Mouse (Mus musculus) testis, adult 2 months (tissue): ENCODE data around the gene Cadm3. TPM values are rescaled to one million over a fixed set of nuclear protein-coding genes. Genes with fewer than 3 reads are reported as not detected.

Experiments
- H3K27ac ChIP-seq: fragments of 200-500 bp; 2 replicates; pipeline ENCODE4 v1.5.1; 2012; ENCODE audit warnings: low read depth, low read length; ENCODE audit not compliant: control insufficient read depth, insufficient read depth
- H3K27me3 ChIP-seq: fragments of 200-500 bp; 2 replicates; pipeline ENCODE4 v1.6.1; 2012; ENCODE audit warnings: mild to moderate bottlenecking, low read length, moderate library complexity; ENCODE audit not compliant: control insufficient read depth, insufficient read depth
- H3K36me3 ChIP-seq: fragments of 200-500 bp; 2 replicates; pipeline ENCODE4 v1.6.1; 2012; ENCODE audit warnings: mild to moderate bottlenecking, low read length; ENCODE audit not compliant: control insufficient read depth, insufficient read depth
- H3K4me1 ChIP-seq: fragments of 200-500 bp; 2 replicates; pipeline ENCODE4 v1.6.1; 2012; ENCODE audit warnings: low read length; ENCODE audit not compliant: control insufficient read depth, insufficient read depth
- H3K4me3 ChIP-seq: fragments of 200-500 bp; 2 replicates; pipeline ENCODE4 v1.5.1; 2012; ENCODE audit warnings: low read depth, mild to moderate bottlenecking, low read length, moderate library complexity, mixed read lengths; ENCODE audit not compliant: control insufficient read depth
- CTCF ChIP-seq: fragments of 200-500 bp; IDR thresholded peaks from 2 replicates; pipeline ENCODE4 v1.5.1; 2012; ENCODE audit warnings: low read depth, mild to moderate bottlenecking, inconsistent platforms, low read length, moderate library complexity; ENCODE audit not compliant: control insufficient read depth, insufficient read depth, insufficient replicate concordance
- POLR2A ChIP-seq: fragments of 200-500 bp; IDR thresholded peaks from 2 replicates; pipeline ENCODE4 v1.6.1; 2012; ENCODE audit warnings: low read depth, mild to moderate bottlenecking, inconsistent platforms, low read length, moderate library complexity; ENCODE audit not compliant: control insufficient read depth
- polyA plus RNA-seq: library from polyadenylated mRNA; depleted of rRNA; stranded (reverse); fragments of >200 nt; gene quantifications from 2 replicates; pipeline ENCODE4 v1.2.3, GENCODE M21; 2012

The Cadm3 gene
- polyA plus RNA-seq, 1 experiment, result 0.11 TPM

GRCm38 (mm10) chr1:173355107-173355846 lies 12.2 kb downstream of the Cadm3 start:
- H3K36me3 ChIP-seq, result no peaks in the 10 kb centered on the region

DNA sequence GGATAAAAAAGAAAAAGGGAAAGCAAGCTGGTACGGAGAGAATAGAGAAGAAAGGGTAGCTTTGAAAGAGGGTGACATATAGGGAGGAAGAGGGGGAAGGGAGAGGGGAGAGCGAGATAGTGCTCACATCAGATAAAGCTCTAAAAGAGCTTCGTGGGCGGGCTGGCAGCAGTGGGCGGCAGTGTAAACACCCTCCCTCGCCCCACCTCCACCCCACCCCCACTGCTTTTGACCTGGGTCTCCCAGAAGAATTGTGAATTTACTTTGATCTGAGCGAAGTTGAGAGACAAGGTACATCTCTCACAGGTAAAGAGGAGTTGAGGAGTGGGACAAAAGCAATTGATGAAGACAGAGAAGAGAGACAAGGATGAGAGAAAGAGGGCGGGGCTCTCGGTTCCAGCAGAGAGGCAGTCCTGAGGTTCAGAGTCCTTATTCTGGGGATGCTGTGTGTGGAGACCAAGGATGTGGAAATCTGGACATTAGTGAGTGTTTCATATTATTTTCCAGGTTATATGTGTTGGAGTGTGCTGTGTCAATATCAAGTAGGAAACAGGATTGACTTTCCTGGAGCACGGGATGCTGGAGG lies 17.0 kb downstream of the Cadm3 start, which contains the start of gene Aim2:
Gene Aim2, plus strand, starts transcription at position 508 of the 586 bp plus-strand sequence.
- H3K36me3 ChIP-seq, result no peaks in the 10 kb centered on the region
- no peak within 1 kb of the TSS for H3K4me3 ChIP-seq
- H3K27me3 ChIP-seq, result no peaks in the 10 kb centered on the region
- H3K4me1 ChIP-seq, result no peaks in the 10 kb centered on the region
- no peak within 1 kb of the TSS for H3K27ac ChIP-seq
- TF ChIP-seq POLR2A, result no peak
- no peak for TF ChIP-seq CTCF

More at GRCm38 (mm10) chr1:173355107-173355846, 12.2 kb downstream of the Cadm3 start:
- no peak overlapping the region for H3K4me3 ChIP-seq
- H3K27ac ChIP-seq, result no peak overlapping the region
- no peaks in the 10 kb centered on the region for H3K4me1 ChIP-seq
- TF ChIP-seq POLR2A, result no peak
- no peak for TF ChIP-seq CTCF
- no peaks in the 10 kb centered on the region for H3K27me3 ChIP-seq

GRCm38 (mm10) chr1:173349946-173350345 lies 17.5 kb downstream of the Cadm3 start:
- Histone ChIP-seq H3K27ac (no peak overlapping the region), H3K27me3 (no peaks in the 10 kb centered on the region), H3K36me3 (no peaks in the 10 kb centered on the region), H3K4me3 (no peak overlapping the region), H3K4me1 (no peaks in the 10 kb centered on the region)
- no peak for TF ChIP-seq CTCF
- no peak for TF ChIP-seq POLR2A

DNA sequence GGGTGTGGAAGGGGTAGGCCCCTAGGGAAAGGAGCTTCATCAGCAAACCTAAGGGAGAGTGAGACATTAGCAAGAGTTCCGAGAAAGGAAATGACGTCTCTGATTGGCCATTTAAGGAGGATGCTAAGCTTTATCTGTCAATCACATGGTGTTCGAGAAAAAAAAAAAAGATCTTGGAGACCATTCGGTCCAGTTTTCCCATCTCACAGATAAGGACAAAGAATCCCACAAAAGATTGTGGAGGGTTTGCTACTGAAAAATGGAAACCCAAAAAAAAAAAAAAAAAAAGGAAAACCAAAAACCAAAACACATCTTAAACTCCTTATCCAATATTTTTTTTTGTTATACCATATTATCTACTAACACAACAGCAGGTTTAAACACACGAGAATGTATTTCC lies 18.3 kb downstream of the Cadm3 start:
- Histone ChIP-seq H3K36me3 (no peaks in the 10 kb centered on the region), H3K4me3 (no peak overlapping the region), H3K27ac (no peak overlapping the region), H3K4me1 (no peaks in the 10 kb centered on the region), H3K27me3 (no peaks in the 10 kb centered on the region)
- TF ChIP-seq CTCF (no peak), POLR2A (no peak)

- H3K27ac ChIP-seq, result no peak overlapping the region
- no peaks in the 10 kb centered on the region for H3K4me1 ChIP-seq
- H3K4me3 ChIP-seq, result no peak overlapping the region
- H3K36me3 ChIP-seq, result no peaks in the 10 kb centered on the region
- TF ChIP-seq POLR2A, result no peak
- no peak for TF ChIP-seq CTCF
- no peaks in the 10 kb centered on the region for H3K27me3 ChIP-seq
Measured at GRCm38 (mm10) chr1:173348527-173348926, 19.0 kb downstream of the Cadm3 start.

DNA sequence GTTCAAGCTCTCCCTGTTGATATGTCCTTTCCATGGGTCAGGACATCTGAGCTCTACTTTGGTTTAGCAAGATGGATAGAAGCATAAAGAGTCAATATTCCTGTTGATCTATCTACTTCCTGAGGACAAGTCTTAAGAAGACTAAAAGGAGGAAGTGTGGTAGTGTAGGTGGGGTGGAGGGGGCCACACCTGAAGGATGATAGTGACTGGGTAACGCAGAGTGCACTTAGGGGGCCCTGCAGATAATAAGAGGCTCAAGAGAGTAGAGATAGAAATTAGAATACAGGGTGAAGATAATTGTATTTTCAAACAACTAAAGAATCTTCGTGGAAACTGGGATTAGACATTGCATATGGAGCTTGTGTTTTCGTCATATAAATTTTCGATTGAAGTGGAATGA lies 22.4 kb downstream of the Cadm3 start:
- no peaks in the 10 kb centered on the region for H3K27me3 ChIP-seq
- no peak overlapping the region for H3K4me3 ChIP-seq
- no peak overlapping the region for H3K27ac ChIP-seq
- TF ChIP-seq CTCF, result no peak
- no peak for TF ChIP-seq POLR2A
- H3K4me1 ChIP-seq, result no peaks in the 10 kb centered on the region
- H3K36me3 ChIP-seq, result no peaks in the 10 kb centered on the region

- H3K27ac ChIP-seq, result no peak overlapping the region
- H3K4me1 ChIP-seq, result no peaks in the 10 kb centered on the region
- no peaks in the 10 kb centered on the region for H3K36me3 ChIP-seq
- no peak for TF ChIP-seq POLR2A
- no peak for TF ChIP-seq CTCF
- H3K27me3 ChIP-seq, result no peaks in the 10 kb centered on the region
- H3K4me3 ChIP-seq, result no peak overlapping the region
Measured at GRCm38 (mm10) chr1:173343934-173344333, 23.6 kb downstream of the Cadm3 start.
